Mouse (Mus musculus) liver, embryonic 13.5 days (tissue): Measurements from ENCODE around the gene Frmd4a. TPM values are rescaled to one million over a fixed set of nuclear protein-coding genes. Genes with fewer than 3 reads are reported as not detected.
A peak's percentile ranks its signal among the peaks of the same experiment; 100 is the strongest.

ENCODE experiments used
- ATAC-seq: fragments of 200-750 bp; cut with Nextera tagmentation; 2 replicates; pipeline ENCODE4 v1.8.0; 2017; ENCODE audit warnings: low read depth, mild to moderate bottlenecking, moderate number of reproducible peaks, moderate library complexity
- DNase-seq: peaks from one replicate; pipeline ENCODE4 v3.0.0; 2022
- H3K27ac ChIP-seq: fragments of 300-500 bp; sonication (generic); 2 replicates; pipeline ENCODE4 v1.5.1; 2015; ENCODE audit warnings: moderate library complexity, mild to moderate bottlenecking, inconsistent platforms
- H3K27me3 ChIP-seq: fragments of 300-500 bp; sonication (generic); 2 replicates; pipeline ENCODE4 v1.6.1; 2015; ENCODE audit warnings: mild to moderate bottlenecking, inconsistent platforms
- H3K36me3 ChIP-seq: fragments of 300-500 bp; sonication (generic); 2 replicates; pipeline ENCODE4 v1.6.1; 2015; ENCODE audit warnings: mild to moderate bottlenecking, inconsistent platforms
- H3K4me1 ChIP-seq: fragments of 300-500 bp; sonication (generic); replicated peaks from 2 replicates; pipeline ENCODE4 v1.6.1; 2015; ENCODE audit warnings: inconsistent platforms
- H3K4me2 ChIP-seq: fragments of 300-500 bp; sonication (generic); 2 replicates; pipeline ENCODE4 v1.6.1; 2015; ENCODE audit warnings: inconsistent platforms, mild to moderate bottlenecking, moderate library complexity
- H3K4me3 ChIP-seq: fragments of 300-500 bp; sonication (generic); replicated peaks from 2 replicates; pipeline ENCODE4 v1.5.1; 2015; ENCODE audit warnings: mild to moderate bottlenecking, inconsistent platforms
- H3K9ac ChIP-seq: fragments of 300-500 bp; sonication (generic); 2 replicates; pipeline ENCODE4 v1.6.1; 2015; ENCODE audit warnings: mild to moderate bottlenecking, inconsistent platforms
- H3K9me3 ChIP-seq: fragments of 300-500 bp; sonication (generic); replicated peaks from 2 replicates; pipeline ENCODE4 v1.6.1; 2016; ENCODE audit warnings: inconsistent platforms
- WGBS: fragments of 180-500 bp; shearing (Covaris S2); methylation state at CpG from one replicate; pipeline ENCODE4 v1.1.7; 2015; ENCODE audit not compliant: insufficient replicate concordance; 5-methylcytosine and 5-hydroxymethylcytosine counted together
- polyA plus RNA-seq: library from polyadenylated mRNA; unstranded; fragments of >200 nt; fragmentation: Nextera tagmentation; extraction: Ambion mirVana; gene quantifications from 2 replicates; pipeline ENCODE4 v1.2.1, GENCODE M21; 2015

The Frmd4a gene
- polyA plus RNA-seq, 1 experiment from 2014 or later, result 11.0 TPM

DNA sequence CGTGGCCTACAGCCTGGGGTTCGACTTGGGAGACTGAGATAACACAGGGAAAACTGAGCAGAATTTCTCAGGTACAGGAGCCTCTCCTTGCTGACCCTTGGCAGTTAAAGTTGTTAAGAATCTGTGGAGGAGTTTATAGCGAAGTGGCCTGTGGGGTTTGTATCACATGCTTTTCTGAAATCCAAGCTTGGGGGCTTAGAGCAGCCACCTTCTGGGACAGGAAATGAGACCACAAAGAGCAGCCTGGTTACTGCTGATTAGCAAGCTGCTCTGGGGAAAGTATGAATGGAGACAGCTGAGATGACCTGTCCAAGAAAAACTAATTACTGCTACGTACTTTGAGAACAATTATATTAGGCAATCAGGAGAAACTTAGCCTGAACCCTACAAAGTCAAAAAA lies 415.6 kb downstream of the Frmd4a start:
- no peaks in the 10 kb centered on the region for H3K9me3 ChIP-seq
- no peaks in the 10 kb centered on the region for H3K36me3 ChIP-seq
- no peak overlapping the region for H3K27ac ChIP-seq
- ATAC-seq (no peak), DNase-seq (no peak)
- 0 out of 2 replicates have a peak, but pooled peaks cover 3% of the 10 kb centered on the region for H3K27me3 ChIP-seq
- no peak overlapping the region for H3K4me2 ChIP-seq
- 0 out of 2 replicates have a peak, but pooled peaks cover 4% of the 10 kb centered on the region for H3K4me1 ChIP-seq
- no peak overlapping the region for H3K4me3 ChIP-seq
- no peak overlapping the region for H3K9ac ChIP-seq
- WGBS, result 12% methylated on average over 4 of the region's 4 CpGs

DNA sequence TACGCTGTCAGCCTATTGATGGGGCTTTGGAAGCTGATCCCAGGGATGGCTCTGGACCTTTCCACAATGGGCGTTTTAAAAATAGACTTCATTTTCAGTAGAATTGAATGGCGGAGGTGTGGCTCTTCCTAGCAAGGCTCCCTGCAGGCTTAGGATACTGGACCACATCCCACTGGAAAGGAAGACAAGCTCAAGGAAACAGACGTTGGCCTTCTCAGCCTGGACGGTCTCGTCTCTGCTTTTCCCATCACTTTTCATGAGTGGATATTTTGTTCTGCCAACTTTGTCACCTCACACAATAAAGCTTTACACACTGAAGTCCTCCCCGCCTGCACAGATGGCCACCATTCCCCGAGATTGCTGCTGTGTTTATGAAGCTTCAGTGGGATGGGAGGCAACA lies 417.5 kb downstream of the Frmd4a start:
- Histone ChIP-seq H3K27me3 (0 out of 2 replicates have a peak, but pooled peaks cover 3% of the 10 kb centered on the region), H3K4me2 (no peak overlapping the region), H3K4me3 (no peak overlapping the region), H3K4me1 (0 out of 2 replicates have a peak, but pooled peaks cover 4% of the 10 kb centered on the region), H3K27ac (no peak overlapping the region), H3K36me3 (no peaks in the 10 kb centered on the region), H3K9ac (no peak overlapping the region), H3K9me3 (no peaks in the 10 kb centered on the region)
- 67% methylated on average over 8 of the region's 8 CpGs for WGBS
- DNase-seq (no peak), ATAC-seq (no peak)

DNA sequence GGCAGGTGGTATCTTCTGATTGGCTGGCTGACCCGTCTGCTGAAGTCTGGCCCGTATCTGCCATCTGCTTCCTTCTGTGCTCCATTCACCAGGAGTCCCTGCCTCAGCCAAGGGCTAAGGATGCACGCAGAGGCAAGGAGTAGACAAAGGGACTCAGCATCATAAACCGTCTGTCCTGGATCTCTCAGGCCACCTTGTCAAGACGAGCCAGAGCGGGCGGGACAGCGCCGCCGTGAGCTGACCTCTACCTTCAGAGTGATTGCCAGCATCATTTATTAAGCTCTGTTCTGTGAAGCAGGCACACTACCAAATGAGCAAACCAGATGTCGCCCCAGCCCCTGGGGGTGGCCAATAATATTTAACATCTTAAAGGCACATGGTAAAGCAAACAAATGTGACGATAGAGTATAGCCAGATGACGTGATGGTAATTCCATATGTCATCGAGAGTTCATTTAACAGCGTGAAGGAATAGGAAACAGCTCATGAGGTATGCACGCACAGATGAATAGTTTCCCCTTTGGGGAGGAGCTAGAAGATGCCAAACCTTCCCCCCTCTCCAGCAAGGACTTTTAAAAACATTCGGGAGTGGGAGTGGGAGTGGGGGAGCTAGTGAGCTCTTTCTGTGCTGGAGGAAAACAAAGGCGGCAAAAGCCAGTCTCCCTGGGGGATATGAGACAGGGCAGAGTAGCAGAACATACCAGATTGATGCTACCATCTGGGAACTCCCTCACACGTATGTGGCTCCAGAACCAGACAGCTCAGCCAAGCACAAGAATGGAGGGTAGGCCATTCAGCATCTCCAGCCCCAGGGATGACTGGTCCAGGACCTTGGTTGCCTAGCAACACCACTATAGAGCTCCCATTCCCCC lies 419.1 kb downstream of the Frmd4a start:
- H3K27me3 ChIP-seq, result 0 out of 2 replicates have a peak, but pooled peaks cover 3% of the 10 kb centered on the region
- H3K4me1 ChIP-seq, result 0 out of 2 replicates have a peak, but pooled peaks cover 4% of the 10 kb centered on the region
- H3K4me3 ChIP-seq, result no peak overlapping the region
- no peaks in the 10 kb centered on the region for H3K36me3 ChIP-seq
- H3K9ac ChIP-seq, result no peak overlapping the region
- ATAC-seq (no peak), DNase-seq (no peak)
- no peak overlapping the region for H3K4me2 ChIP-seq
- H3K9me3 ChIP-seq, result no peaks in the 10 kb centered on the region
- no peak overlapping the region for H3K27ac ChIP-seq
- 71% methylated on average over 19 of the region's 19 CpGs for WGBS

DNA sequence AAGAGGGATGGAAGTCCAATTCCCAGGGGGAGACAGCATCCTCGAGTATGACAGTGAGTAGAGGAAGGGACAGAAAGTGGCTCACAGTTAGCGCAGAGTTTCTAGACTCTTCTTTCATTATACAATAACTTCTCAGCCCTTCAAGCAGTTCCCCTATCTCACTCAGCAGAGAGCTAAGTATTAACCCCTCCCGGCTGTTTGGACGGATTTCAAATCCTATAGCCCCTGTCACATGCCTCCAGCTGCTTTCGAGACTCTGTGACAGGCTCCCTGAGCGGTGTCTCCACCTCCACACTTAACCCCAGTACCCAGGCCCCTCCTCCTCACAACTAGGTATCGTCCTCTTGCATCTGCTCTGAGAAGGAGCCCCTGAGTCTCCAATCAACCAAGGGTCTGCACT lies 421.2 kb downstream of the Frmd4a start:
- Histone ChIP-seq H3K27me3 (0 out of 2 replicates have a peak, but pooled peaks cover 3% of the 10 kb centered on the region), H3K4me1 (no peaks in the 10 kb centered on the region), H3K4me2 (no peak overlapping the region), H3K9ac (no peak overlapping the region), H3K9me3 (no peaks in the 10 kb centered on the region), H3K4me3 (no peak overlapping the region), H3K27ac (no peak overlapping the region), H3K36me3 (no peaks in the 10 kb centered on the region)
- DNase-seq, result no peak
- no peak for ATAC-seq
- WGBS, result 35% methylated on average over 7 of the region's 7 CpGs

DNA sequence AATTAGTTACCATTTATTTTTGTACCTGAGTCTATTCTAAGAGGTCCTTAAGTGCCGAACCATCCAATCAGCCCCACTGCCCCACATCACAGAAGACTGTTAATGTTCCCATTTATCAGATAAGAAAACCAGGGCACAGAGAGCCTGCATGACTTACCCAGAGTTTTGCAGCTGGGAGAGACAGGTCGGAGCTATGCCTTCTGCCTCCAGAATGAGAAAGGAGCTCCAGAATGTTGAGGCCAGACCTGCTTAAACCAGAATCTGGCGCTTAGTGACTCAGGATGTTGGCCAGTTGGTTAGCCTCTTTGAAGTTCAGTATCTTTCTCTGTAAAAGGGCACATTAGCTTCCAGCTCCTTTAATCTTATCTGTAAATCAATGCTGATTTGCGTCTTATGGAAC lies 422.4 kb downstream of the Frmd4a start:
- 56% methylated on average over 4 of the region's 4 CpGs for WGBS
- DNase-seq, result no peak

DNA sequence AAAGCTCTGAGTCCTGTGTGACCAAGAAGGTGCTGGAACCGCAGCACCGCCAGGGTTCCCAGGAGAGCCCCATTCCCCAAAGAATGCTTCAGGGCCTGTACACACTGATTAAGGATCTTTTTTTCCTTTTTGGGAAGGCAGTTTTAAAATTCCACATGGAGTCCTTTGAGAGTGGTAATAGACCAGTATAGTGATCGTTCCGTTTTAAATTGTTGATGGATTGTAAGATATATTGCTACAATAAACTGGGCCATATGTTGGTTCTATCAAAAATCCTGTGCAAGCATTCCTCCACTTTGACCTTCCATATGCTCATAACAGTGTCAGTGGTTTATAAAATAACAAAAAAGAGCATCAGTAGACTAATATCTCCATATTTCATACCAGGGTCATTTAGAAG lies 424.3 kb downstream of the Frmd4a start:
- ATAC-seq (no peak), DNase-seq (no peak)
- 82% methylated on average over 4 of the region's 4 CpGs for WGBS
- Histone ChIP-seq H3K36me3 (no peaks in the 10 kb centered on the region), H3K9me3 (no peaks in the 10 kb centered on the region), H3K4me3 (no peak overlapping the region), H3K27ac (no peak overlapping the region), H3K4me2 (no peak overlapping the region), H3K9ac (no peak overlapping the region), H3K4me1 (no peaks in the 10 kb centered on the region), H3K27me3 (0 out of 2 replicates have a peak, but pooled peaks cover 3% of the 10 kb centered on the region)

More for the DNA sequence above, 422.4 kb downstream of the Frmd4a start:
- no peak overlapping the region for H3K9ac ChIP-seq
- no peak overlapping the region for H3K4me3 ChIP-seq
- no peak for ATAC-seq
- H3K9me3 ChIP-seq, result no peaks in the 10 kb centered on the region
- H3K4me2 ChIP-seq, result no peak overlapping the region
- no peaks in the 10 kb centered on the region for H3K36me3 ChIP-seq
- H3K4me1 ChIP-seq, result no peaks in the 10 kb centered on the region
- H3K27me3 ChIP-seq, result 0 out of 2 replicates have a peak, but pooled peaks cover 3% of the 10 kb centered on the region
- H3K27ac ChIP-seq, result no peak overlapping the region

DNA sequence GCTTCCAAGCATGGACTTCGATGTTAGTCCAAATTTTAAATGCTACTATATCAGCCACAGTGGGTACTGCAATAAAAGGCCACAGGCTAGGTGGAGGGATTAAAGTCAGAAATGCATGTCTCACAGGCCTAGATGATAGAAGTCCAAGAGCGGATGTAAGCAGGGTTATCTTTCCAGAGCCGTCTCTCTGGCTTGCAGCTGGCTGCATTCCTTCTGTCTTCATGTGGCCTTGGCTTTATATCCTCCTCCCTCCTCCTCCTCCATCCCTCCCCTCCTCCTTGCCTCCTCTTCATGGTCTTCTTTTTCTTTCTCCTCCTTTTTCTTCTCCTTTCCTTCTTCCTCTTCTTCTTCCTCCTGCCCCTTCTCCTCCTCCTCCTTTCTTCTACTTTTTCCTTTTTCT lies 427.2 kb downstream of the Frmd4a start:
- Histone ChIP-seq H3K4me1 (no peaks in the 10 kb centered on the region), H3K36me3 (no peaks in the 10 kb centered on the region), H3K9ac (no peak overlapping the region), H3K9me3 (no peaks in the 10 kb centered on the region), H3K27ac (no peak overlapping the region), H3K4me3 (no peak overlapping the region), H3K27me3 (no peaks in the 10 kb centered on the region), H3K4me2 (no peak overlapping the region)
- DNase-seq, result no peak
- ATAC-seq, result no peak
- 53% methylated on average over 3 of the region's 3 CpGs for WGBS

DNA sequence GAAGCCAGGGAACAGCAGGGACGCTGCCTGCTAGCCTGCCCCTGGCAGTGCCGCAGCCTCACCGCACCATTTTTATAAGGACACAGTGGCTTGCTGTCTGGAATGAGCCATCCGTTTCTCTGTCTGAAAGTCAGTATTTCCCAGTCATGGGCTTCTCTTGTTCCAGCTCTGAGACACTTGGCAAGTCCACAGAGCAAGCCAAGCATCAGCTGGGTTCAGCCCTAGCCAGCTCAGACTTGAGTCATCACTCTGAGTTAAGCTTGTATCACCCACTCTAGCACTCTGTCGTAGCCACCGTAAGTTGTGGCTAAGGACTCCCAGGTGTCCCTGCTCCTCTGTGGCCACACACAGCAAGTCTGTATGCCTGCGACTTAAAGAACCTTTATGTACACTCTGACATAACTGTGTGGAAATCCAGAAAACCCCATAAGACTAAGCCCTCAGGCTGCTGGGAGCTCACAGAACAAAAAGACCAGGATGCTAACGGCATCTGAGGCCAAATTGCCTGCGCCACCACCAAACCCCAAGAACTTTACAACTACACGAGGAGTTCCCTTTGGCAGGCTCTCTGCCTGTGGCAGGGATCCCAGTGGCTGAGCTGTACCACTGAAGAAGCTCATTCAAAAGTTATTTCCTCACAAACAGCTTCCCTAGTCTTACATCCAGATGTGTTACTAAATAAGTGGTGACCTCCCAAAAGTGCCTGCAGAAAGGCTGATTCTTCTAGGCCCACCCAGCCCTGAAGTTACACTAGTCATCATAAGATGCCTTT lies 428.3 kb downstream of the Frmd4a start:
- no peaks in the 10 kb centered on the region for H3K9me3 ChIP-seq
- no peak overlapping the region for H3K4me3 ChIP-seq
- DNase-seq (no peak), ATAC-seq (no peak)
- H3K4me1 ChIP-seq, result no peaks in the 10 kb centered on the region
- H3K27ac ChIP-seq, result no peak overlapping the region
- no peaks in the 10 kb centered on the region for H3K27me3 ChIP-seq
- no peak overlapping the region for H3K4me2 ChIP-seq
- H3K9ac ChIP-seq, result no peak overlapping the region
- WGBS, result 68% methylated on average over 10 of the region's 10 CpGs
- H3K36me3 ChIP-seq, result no peaks in the 10 kb centered on the region

DNA sequence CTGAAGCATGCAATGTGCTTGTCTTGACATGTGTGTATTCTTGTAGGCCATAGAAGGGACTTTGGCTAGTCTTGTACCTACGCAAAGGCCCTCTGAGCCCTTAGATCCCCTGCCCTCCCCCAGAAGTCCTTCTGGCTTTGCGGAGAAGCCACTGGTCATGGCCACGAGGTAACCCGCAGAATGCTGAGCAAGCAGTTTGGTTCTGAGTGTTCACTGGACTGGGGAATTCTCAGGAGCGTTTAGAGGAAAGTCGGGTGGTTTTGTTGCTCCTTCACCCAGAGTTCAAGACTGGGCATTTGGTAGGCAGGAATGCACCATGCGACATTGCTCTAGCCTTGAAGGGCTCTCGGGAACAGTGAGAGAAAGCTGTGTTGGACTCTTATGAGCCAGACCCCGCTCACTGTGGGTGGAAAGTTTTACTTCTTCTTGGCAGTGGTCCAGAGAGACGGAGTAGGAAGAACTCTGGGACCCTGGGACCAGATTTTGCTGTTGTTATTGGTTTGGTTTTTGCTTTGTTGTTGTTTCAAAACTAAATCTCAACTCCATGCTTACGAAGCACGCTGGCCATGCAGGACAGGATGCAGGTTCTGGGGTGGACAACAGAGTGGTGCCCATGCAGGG lies 432.5 kb downstream of the Frmd4a start:
- no peak overlapping the region for H3K4me2 ChIP-seq
- no peak overlapping the region for H3K4me3 ChIP-seq
- H3K9ac ChIP-seq, result no peak overlapping the region
- ATAC-seq (no peak), DNase-seq (no peak)
- no peaks in the 10 kb centered on the region for H3K27me3 ChIP-seq
- 64% methylated on average over 12 of the region's 12 CpGs for WGBS
- H3K9me3 ChIP-seq, result no peaks in the 10 kb centered on the region
- no peak overlapping the region for H3K27ac ChIP-seq
- H3K36me3 ChIP-seq, result no peaks in the 10 kb centered on the region
- 0 out of 2 replicates have a peak, but pooled peaks cover 3% of the 10 kb centered on the region for H3K4me1 ChIP-seq

DNA sequence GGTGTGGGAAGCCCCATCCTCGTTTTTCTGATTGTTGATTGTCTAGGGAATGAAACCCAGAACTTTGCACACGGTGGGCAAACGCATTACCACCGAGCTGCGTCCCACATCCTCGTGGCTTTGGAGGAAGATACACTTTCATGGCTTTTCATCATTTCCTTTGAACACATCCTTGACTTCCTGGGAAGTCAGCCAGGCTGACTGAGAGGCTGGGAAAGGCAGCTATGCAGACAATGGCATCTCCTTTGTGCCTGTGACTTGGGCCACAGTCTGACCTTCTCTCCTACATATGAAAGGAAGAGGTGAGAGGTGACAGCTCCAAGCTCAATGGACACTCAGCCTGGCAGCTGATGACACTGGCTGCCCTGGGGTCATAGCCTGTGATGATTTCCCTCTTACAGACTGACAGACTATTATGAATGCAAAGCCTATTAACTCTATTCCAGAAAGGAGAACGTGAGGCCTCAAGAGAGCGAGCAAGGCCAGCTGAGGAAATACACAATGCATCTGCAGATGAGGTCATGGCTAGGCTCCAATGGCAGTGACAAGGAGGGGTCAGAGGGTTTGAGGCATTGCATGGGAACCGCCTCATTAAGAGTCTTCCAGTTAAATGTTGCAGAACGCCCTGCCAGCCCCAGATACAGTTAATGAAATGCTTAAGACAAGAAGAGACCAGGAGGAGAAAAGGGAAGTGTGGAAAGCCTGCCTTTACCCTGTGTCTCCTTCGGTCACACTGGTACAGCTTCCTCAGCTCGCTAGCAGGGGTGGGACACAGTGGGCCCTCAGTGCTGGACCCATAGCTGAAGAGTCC lies 435.3 kb downstream of the Frmd4a start:
- H3K4me3 ChIP-seq, result no peak overlapping the region
- ATAC-seq (no peak), DNase-seq (no peak)
- no peak overlapping the region for H3K9ac ChIP-seq
- no peaks in the 10 kb centered on the region for H3K9me3 ChIP-seq
- peak overlapping the region; percentile 2; the same call in 1 of the 2 replicates for H3K27ac ChIP-seq
- H3K27me3 ChIP-seq, result no peaks in the 10 kb centered on the region
- no peak overlapping the region for H3K4me2 ChIP-seq
- no peaks in the 10 kb centered on the region for H3K36me3 ChIP-seq
- peaks cover 3% of the 10 kb centered on the region; the same call in 1 of the 2 replicates for H3K4me1 ChIP-seq
- WGBS, result 44% methylated on average over 12 of the region's 12 CpGs
